Mouse (Mus musculus): ENCODE results near the gene Pak6. TPM values are rescaled to one million over a fixed set of nuclear protein-coding genes. Genes with fewer than 3 reads are reported as not detected.

Pak6 gene
- polyA plus RNA-seq, 1 experiment from 2014 or later = 2.8 TPM

DNA sequence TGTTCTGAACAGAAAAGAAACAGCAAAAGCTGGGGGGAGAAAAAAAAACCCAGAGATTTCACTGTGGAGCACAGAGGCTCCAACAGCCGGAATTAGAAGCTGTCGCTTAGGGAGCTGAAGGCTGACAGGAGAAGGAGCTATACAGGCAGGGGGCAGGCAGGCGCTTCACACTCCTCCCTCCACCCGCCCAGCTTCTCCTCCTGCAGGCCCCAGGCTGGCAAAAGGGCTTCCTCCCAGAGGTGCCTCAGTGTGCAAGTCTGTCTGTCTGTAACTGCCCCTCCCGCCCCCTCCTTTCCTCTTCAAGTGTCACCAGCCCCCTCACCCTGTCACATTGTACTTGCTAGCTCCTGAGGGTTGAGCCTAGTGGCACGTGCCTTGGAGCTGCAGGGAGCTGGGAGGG is 43.3 kb downstream of the Pak6 start:
- DNase-seq (ENCODE audit: low spot score) (no peak), ATAC-seq (replicated peaks; ENCODE audit: low FRiP score) (no peak)
- Histone ChIP-seq H3K27ac (ENCODE audit: low read depth, low read length) (no peak overlapping the region), H3K9me3 (ENCODE audit: control insufficient read depth, low read length) (no peaks in the 10 kb centered on the region), H3K4me3 (ENCODE audit: low read depth, low read length) (no peak overlapping the region), H3K4me2 (no peak overlapping the region), H3K4me1 (replicated peaks; ENCODE audit: control insufficient read depth, insufficient read depth, low read length) (peaks cover 28% of the 10 kb centered on the region), H3K27me3 (replicated peaks; ENCODE audit: control insufficient read depth, insufficient read depth, low read length) (peaks cover 98% of the 10 kb centered on the region), H3K9ac (ENCODE audit: low read depth, low read length) (no peak overlapping the region), H3K36me3 (ENCODE audit: control insufficient read depth, insufficient read depth, low read length) (no peaks in the 10 kb centered on the region)
- 5% methylated on average over 6 of the region's 6 CpGs for WGBS

- Histone ChIP-seq H3K9me3 (ENCODE audit: control insufficient read depth, low read length) (no peaks in the 10 kb centered on the region), H3K27me3 (replicated peaks; ENCODE audit: control insufficient read depth, insufficient read depth, low read length) (peaks cover 88% of the 10 kb centered on the region), H3K4me1 (replicated peaks; ENCODE audit: control insufficient read depth, insufficient read depth, low read length) (peaks cover 20% of the 10 kb centered on the region), H3K4me2 (no peak overlapping the region), H3K9ac (ENCODE audit: low read depth, low read length) (no peak overlapping the region), H3K4me3 (ENCODE audit: low read depth, low read length) (no peak overlapping the region), H3K36me3 (ENCODE audit: control insufficient read depth, insufficient read depth, low read length) (no peaks in the 10 kb centered on the region), H3K27ac (ENCODE audit: low read depth, low read length) (no peak overlapping the region)
- DNase-seq (ENCODE audit: low spot score) (no peak), ATAC-seq (replicated peaks; ENCODE audit: low FRiP score) (no peak)
- 88% methylated on average over 4 of the region's 4 CpGs for WGBS
Observed at GRCm38 (mm10) chr2:118708472-118708871, 45.4 kb downstream of the Pak6 start.

DNA sequence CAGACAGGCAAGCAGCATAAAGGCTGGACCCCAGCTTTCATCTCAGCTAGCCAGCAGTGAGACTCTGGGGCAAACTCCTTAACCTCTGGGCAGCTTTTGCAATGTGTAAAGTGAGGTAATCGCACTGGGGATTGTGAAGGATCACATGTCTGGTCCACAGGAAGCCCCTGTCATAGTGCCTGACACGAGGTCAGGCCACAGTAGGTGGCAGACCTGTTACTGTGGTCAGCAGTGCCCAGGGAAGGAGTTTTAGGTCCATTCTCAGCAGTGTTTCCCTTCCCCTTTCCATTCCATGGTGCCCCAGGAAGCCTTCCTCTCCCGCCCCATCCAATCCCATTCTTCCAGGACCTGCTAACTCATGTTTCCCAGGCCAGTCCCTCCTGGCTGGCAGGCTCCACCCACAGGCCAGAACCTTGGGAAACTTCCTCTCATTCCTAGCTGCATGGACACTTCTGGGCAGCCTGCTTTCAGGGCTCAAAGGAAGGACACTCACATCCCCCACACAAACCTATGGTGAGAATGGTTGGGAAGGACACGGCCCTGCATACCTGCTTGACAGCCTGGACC is 46.6 kb downstream of the Pak6 start:
- H3K27ac ChIP-seq (ENCODE audit: low read depth, low read length) = no peak overlapping the region
- no peak overlapping the region for H3K4me2 ChIP-seq
- H3K27me3 ChIP-seq (replicated peaks; ENCODE audit: control insufficient read depth, insufficient read depth, low read length) = peaks cover 75% of the 10 kb centered on the region
- H3K9me3 ChIP-seq (ENCODE audit: control insufficient read depth, low read length) = no peaks in the 10 kb centered on the region
- DNase-seq (ENCODE audit: low spot score) (no peak), ATAC-seq (replicated peaks; ENCODE audit: low FRiP score) (no peak)
- peaks cover 12% of the 10 kb centered on the region; the same call in 1 of the 2 replicates for H3K4me1 ChIP-seq (replicated peaks; ENCODE audit: control insufficient read depth, insufficient read depth, low read length)
- H3K36me3 ChIP-seq (ENCODE audit: control insufficient read depth, insufficient read depth, low read length) = no peaks in the 10 kb centered on the region
- 37% methylated on average over 4 of the region's 4 CpGs for WGBS
- no peak overlapping the region for H3K4me3 ChIP-seq (ENCODE audit: low read depth, low read length)
- H3K9ac ChIP-seq (ENCODE audit: low read depth, low read length) = no peak overlapping the region

GRCm38 (mm10) chr2:118711038-118711494 is 48.0 kb downstream of the Pak6 start:
- WGBS = 12% methylated on average over 36 of the region's 36 CpGs
- Histone ChIP-seq H3K27me3 (replicated peaks; ENCODE audit: control insufficient read depth, insufficient read depth, low read length) (peaks cover 62% of the 10 kb centered on the region), H3K27ac (ENCODE audit: low read depth, low read length) (no peak overlapping the region), H3K4me1 (replicated peaks; ENCODE audit: control insufficient read depth, insufficient read depth, low read length) (peaks cover 12% of the 10 kb centered on the region; the same call in 1 of the 2 replicates), H3K36me3 (ENCODE audit: control insufficient read depth, insufficient read depth, low read length) (no peaks in the 10 kb centered on the region), H3K4me2 (peak overlapping the region; percentile 60), H3K9ac (ENCODE audit: low read depth, low read length) (no peak overlapping the region), H3K4me3 (ENCODE audit: low read depth, low read length) (peak overlapping the region; percentile 19), H3K9me3 (ENCODE audit: control insufficient read depth, low read length) (no peaks in the 10 kb centered on the region)
- ATAC-seq (replicated peaks; ENCODE audit: low FRiP score) = peak; percentile 42
- no peak for DNase-seq (ENCODE audit: low spot score)

GRCm38 (mm10) chr2:118713631-118714030 is 50.5 kb downstream of the Pak6 start:
- H3K27me3 ChIP-seq (replicated peaks; ENCODE audit: control insufficient read depth, insufficient read depth, low read length) = peaks cover 36% of the 10 kb centered on the region
- no peak overlapping the region for H3K4me2 ChIP-seq
- H3K4me3 ChIP-seq (ENCODE audit: low read depth, low read length) = no peak overlapping the region
- no peak overlapping the region for H3K9ac ChIP-seq (ENCODE audit: low read depth, low read length)
- no peak overlapping the region for H3K27ac ChIP-seq (ENCODE audit: low read depth, low read length)
- DNase-seq (ENCODE audit: low spot score) = no peak
- no peaks in the 10 kb centered on the region for H3K36me3 ChIP-seq (ENCODE audit: control insufficient read depth, insufficient read depth, low read length)
- H3K4me1 ChIP-seq (replicated peaks; ENCODE audit: control insufficient read depth, insufficient read depth, low read length) = peaks cover 8% of the 10 kb centered on the region; the same call in 1 of the 2 replicates
- 75% methylated on average over 6 of the region's 6 CpGs for WGBS
- H3K9me3 ChIP-seq (ENCODE audit: control insufficient read depth, low read length) = no peaks in the 10 kb centered on the region
- no peak for ATAC-seq (replicated peaks; ENCODE audit: low FRiP score)

GRCm38 (mm10) chr2:118714230-118714629 is 51.1 kb downstream of the Pak6 start:
- WGBS = 56% methylated on average over 4 of the region's 4 CpGs
- peaks cover 8% of the 10 kb centered on the region; the same call in 1 of the 2 replicates for H3K4me1 ChIP-seq (replicated peaks; ENCODE audit: control insufficient read depth, insufficient read depth, low read length)
- peaks cover 31% of the 10 kb centered on the region for H3K27me3 ChIP-seq (replicated peaks; ENCODE audit: control insufficient read depth, insufficient read depth, low read length)
- ATAC-seq (replicated peaks; ENCODE audit: low FRiP score) (no peak), DNase-seq (ENCODE audit: low spot score) (no peak)
- H3K9ac ChIP-seq (ENCODE audit: low read depth, low read length) = no peak overlapping the region
- H3K9me3 ChIP-seq (ENCODE audit: control insufficient read depth, low read length) = no peaks in the 10 kb centered on the region
- H3K4me2 ChIP-seq = no peak overlapping the region
- H3K36me3 ChIP-seq (ENCODE audit: control insufficient read depth, insufficient read depth, low read length) = no peaks in the 10 kb centered on the region
- H3K27ac ChIP-seq (ENCODE audit: low read depth, low read length) = no peak overlapping the region
- H3K4me3 ChIP-seq (ENCODE audit: low read depth, low read length) = no peak overlapping the region

DNA sequence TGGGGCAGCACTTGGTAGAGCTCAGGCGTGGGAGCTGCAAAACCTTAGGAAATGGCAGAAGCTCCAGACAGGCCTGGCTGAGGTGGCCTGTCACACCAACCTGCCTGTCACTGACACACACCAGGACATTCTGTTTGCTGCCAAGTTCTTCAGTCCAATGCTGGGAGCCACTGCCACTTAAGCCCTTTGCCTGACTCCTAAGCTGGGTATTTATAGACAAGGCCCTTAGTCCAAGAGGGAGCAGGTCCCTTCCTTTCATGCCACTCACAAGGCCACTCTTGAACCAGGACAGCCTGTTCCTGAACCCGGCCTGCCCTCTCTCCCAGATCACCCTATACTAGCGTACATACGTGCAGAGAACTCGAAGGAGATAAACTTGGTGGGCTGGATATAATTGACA is 53.6 kb downstream of the Pak6 start:
- Histone ChIP-seq H3K27me3 (replicated peaks; ENCODE audit: control insufficient read depth, insufficient read depth, low read length) (peaks cover 8% of the 10 kb centered on the region), H3K36me3 (ENCODE audit: control insufficient read depth, insufficient read depth, low read length) (no peaks in the 10 kb centered on the region), H3K27ac (ENCODE audit: low read depth, low read length) (no peak overlapping the region), H3K4me2 (no peak overlapping the region), H3K9me3 (ENCODE audit: control insufficient read depth, low read length) (no peaks in the 10 kb centered on the region), H3K4me1 (replicated peaks; ENCODE audit: control insufficient read depth, insufficient read depth, low read length) (0 out of 2 replicates have a peak, but pooled peaks cover under 1% of the 10 kb centered on the region), H3K4me3 (ENCODE audit: low read depth, low read length) (no peak overlapping the region), H3K9ac (ENCODE audit: low read depth, low read length) (no peak overlapping the region)
- no peak for ATAC-seq (replicated peaks; ENCODE audit: low FRiP score)
- DNase-seq (ENCODE audit: low spot score) = no peak
- WGBS = 76% methylated on average over 5 of the region's 5 CpGs

DNA sequence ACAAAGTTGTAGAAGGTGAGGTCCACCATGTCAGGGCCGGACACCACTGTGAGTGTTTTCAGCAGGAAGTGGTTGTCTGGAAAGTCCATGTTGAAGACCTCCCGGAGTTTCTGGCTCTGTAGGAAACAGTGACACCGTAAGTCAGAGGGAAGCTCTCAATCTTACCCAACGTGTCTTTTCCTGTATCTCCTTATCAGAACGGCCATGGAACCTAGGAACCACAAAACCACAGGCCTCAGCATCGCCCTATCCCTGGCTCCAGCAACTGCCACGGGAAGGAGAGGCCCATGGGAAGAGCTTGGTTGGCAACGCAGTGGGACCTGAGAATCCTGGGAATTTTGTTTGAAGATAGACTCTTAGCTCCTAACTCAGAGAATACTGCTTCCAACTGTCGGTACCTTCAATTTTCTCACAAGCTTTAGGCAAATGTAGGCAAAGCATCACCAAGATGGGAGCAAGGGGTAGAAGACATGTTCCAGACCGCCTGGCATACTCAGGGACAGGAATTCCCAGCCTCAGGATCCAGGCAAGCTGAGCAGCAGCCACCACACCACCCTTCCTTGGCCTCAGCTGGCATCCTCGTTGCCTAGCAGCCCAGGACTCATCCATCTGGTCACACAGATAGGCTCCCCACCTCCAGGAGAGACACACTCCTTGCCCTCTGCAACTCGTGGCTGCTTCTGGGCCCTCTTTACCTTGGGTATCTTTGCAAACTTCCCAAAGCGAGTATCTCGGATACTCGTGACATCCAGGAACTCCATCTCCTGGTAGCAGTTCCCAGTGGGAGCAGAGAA is 60.8 kb downstream of the Pak6 start:
- no peak overlapping the region for H3K9ac ChIP-seq (ENCODE audit: low read depth, low read length)
- H3K27me3 ChIP-seq (replicated peaks; ENCODE audit: control insufficient read depth, insufficient read depth, low read length) = peaks cover 2% of the 10 kb centered on the region
- no peak overlapping the region for H3K27ac ChIP-seq (ENCODE audit: low read depth, low read length)
- H3K36me3 ChIP-seq (ENCODE audit: control insufficient read depth, insufficient read depth, low read length) = no peaks in the 10 kb centered on the region
- ATAC-seq (replicated peaks; ENCODE audit: low FRiP score) (peak; percentile 71), DNase-seq (ENCODE audit: low spot score) (no peak)
- peaks cover 18% of the 10 kb centered on the region for H3K4me1 ChIP-seq (replicated peaks; ENCODE audit: control insufficient read depth, insufficient read depth, low read length)
- no peaks in the 10 kb centered on the region for H3K9me3 ChIP-seq (ENCODE audit: control insufficient read depth, low read length)
- 47% methylated on average over 15 of the region's 15 CpGs for WGBS
- H3K4me3 ChIP-seq (ENCODE audit: low read depth, low read length) = no peak overlapping the region
- H3K4me2 ChIP-seq = 0 out of 2 replicates have a peak overlapping the region, but pooled peaks have one; percentile 4
